Mouse (Mus musculus) CD8-positive naive resting alpha-beta T cell, adult 57 days (primary cell): ENCODE data around the gene Atg4c. TPM values are rescaled to one million over a fixed set of nuclear protein-coding genes. Genes with fewer than 3 reads are reported as not detected.

Experiments used
- total RNA-seq: library from RNA; stranded (reverse); gene quantifications from one replicate; pipeline ENCODE4 v1.2.4, GENCODE M21; 2023

Atg4c gene
- total RNA-seq, result 1.4 TPM

DNA sequence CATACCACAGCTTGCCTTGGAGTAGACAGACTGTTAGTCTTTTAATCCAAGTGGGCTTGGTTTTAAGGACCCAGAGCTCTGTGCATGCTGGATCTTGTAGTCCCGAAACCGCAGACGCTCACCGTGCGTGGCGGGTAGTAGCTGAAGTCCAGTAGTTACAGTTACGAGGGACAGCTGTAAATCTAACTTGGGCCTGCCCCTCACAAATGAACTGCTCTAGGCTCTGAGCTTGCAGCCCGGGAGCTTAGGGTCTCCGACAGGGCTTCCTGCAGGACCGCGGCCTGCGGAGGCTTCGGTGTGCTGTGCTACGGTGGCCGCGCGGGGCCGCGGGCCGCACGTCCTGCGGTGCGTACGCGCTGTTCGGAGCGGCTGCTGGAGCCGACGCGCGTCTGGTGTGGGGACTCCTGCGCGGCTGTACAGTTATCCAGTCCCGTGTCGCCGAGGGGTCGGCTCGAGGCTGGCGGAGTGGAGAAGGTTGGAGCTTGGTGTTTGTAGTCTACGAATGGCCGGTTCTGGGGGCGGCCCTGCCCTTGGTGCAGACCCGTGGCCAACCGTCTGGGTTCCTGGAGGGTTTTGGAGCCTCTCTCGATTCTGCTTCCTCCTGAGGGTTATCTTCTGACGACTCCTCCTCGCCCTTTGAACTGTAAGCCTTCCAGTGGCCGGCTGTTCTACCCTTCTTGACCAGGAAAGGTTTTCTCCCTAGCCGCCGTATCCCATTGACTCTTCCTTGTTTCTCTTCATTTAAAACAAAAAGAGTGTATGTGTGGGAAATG is at the start of gene Atg4c:
TSS of gene Atg4c (plus strand) at position 125 of the 773 bp plus-strand sequence.

Other genes with a start within 250 kb of the Atg4c start
- not detected for gene Angptl3, start 163.0 kb upstream of the Atg4c start, total RNA-seq
- 0.15 TPM for gene Dock7, start 73.0 kb upstream of the Atg4c start, total RNA-seq
- gene Gm12689, start 102.0 kb downstream of the Atg4c start, total RNA-seq, result not detected